Mouse (Mus musculus) 3T3-L1 (cell line): ENCODE data around the gene Fam213b.

ENCODE experiments used
- DNase-seq: peaks from one replicate; pipeline ENCODE4 v3.0.0-alpha.2; 2015; ENCODE audit warnings: low read depth, low spot score

The Fam213b gene

DNA sequence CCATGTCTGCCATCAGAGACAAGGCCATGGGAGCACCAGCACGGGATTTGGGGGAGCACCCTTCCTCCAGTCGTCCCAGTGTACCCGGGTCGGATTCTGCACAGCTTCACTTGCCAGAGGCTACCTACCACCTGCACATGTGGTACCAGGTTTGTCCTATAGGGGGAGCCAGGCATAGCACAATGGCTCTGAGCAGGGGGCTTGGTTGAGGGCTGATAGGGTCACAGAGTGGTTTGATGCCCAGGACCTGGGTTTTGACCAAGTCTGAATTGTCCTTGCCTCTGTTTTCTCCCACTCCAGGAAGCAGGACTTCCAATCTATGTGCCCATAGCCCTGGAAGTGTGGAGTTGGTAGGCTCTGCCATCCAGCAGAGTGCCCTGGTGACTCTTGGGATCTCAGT is 26.5 kb upstream of the Fam213b start:
- no peak for DNase-seq

- no peak for DNase-seq
Measured at GRCm38 (mm10) chr4:154922931-154923330, 24.0 kb upstream of the Fam213b start.

DNA sequence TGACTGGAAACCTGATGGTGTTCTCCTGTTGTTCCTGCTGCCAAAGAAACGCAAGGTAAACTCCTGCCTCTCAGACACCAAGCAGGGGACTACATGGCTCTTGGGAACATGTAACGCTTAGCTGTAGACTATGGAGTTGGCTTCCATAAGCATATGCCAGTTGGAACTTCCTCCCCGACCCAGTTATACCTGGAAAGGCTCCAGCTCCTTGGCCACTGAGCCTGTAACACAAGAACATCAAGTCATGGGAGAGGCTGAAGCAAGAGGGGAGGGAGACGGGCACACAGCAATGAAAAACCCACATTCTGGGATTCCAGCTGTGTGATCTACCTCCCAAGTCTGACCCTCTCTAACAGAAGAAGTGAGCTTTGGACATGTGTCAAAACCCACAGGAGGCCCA is 23.4 kb upstream of the Fam213b start:
- DNase-seq: no peak

GRCm38 (mm10) chr4:154916662-154917061 is 17.7 kb upstream of the Fam213b start:
- DNase-seq: no peak

DNA sequence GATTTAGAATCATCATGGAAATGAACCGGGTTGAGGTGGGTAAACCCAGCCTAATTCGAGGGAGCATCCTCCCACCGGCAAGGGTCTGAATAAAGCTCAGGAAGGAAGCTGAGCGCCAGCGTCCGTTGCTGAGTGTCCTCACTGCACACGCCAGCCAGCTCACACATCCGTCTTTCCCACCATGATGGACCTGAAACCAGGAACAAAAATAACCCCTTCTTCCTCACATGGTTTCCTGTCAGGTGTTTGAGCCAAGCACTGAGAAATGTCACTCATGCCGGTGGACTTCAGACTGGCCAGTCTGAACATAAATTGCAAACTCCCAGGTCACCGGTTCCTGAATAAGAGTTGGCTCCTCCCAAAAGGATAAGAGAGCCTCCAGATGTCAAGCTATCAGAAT is 16.4 kb upstream of the Fam213b start:
- no peak for DNase-seq

DNA sequence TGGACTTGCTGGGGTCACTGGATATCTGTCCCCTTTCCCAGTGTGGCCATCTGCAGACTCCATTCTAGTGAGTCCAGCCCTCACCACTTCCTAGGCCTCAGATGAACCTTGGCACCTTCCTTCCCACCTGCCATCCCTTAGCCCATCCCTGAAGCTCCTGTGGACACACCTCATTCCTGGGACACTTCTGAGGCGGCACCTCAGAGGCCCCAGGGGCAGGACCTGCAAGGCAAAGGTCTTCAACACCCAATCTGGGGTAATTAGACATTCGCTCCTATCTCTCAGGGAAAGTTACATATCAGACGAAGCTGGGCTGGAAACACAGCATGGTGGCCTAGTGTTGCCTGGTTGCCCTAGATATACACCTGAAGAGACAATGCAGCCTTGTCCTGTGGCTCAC is 15.8 kb upstream of the Fam213b start:
- no peak for DNase-seq

- no peak for DNase-seq
Measured at GRCm38 (mm10) chr4:154914252-154914651, 15.3 kb upstream of the Fam213b start.

GRCm38 (mm10) chr4:154913845-154914244 is 14.9 kb upstream of the Fam213b start:
- DNase-seq: no peak

- DNase-seq: no peak
Measured at GRCm38 (mm10) chr4:154911644-154912043, 12.7 kb upstream of the Fam213b start.

- no peak for DNase-seq
Measured at GRCm38 (mm10) chr4:154910606-154911522, 11.9 kb upstream of the Fam213b start.

DNA sequence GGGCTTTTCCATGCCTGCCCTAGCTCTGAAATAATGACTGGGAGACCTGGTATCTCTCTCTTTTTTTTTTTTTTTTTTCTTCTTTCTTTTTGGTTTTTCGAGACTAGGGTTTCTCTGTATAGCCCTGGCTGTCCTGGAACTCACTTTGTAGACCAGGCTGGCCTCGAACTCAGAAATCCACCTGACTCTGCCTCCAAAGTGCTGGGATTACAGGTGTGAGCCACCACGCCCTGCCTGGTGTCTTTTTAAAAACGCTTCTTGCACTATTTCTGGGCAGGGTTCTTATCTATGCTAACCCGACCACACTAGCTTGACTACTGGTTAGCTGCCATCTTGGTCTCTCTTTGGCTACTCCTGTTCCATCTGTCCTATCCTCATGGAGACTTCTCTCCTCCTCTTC is 9.6 kb upstream of the Fam213b start:
- no peak for DNase-seq

DNA sequence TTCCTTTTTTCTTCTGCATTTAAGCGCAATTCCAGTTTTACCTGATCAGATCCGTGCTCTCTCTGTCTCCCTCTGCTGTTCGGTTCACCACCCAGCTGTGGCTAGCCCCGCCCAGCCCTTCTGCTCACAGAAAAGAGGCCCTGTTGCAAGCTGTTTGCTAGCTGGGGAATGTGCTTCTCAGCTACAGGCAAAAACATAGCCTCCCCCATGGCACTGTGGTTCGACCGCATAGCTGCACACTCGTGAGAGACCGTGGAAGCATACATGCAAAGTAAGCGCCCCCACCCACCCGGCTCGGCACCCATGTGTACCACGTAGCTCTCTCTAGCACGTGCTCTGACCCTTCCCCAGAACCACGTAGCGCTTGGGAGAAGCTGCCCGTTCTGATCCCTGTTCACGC is 8.9 kb upstream of the Fam213b start:
- DNase-seq: peak; percentile 77

GRCm38 (mm10) chr4:154904185-154905071 is 5.5 kb upstream of the Fam213b start:
- peak; percentile 82 for DNase-seq

GRCm38 (mm10) chr4:154902371-154902770 is 3.4 kb upstream of the Fam213b start:
- DNase-seq: no peak

GRCm38 (mm10) chr4:154897676-154898465 is 1.1 kb downstream of the Fam213b start:
- no peak for DNase-seq

DNA sequence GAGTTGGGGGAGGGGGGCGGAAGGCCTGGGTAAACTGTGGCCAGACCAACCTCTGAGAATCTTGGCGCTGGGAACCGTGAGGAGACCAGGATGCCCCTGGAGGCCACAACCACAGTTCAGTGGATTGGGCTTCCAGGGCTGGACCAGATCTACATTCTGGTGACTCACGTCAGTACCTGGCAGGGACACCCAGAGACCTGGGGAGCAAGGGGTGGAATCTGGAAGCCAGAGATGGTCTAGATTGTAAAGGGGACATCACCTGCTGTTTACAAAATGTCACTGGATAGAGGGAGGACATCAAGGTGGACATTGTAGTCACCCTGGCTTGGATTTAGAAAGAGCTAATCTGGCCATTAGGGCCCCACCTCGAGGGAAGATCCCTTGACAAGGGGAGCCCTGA is 3.4 kb downstream of the Fam213b start:
- DNase-seq: no peak

DNA sequence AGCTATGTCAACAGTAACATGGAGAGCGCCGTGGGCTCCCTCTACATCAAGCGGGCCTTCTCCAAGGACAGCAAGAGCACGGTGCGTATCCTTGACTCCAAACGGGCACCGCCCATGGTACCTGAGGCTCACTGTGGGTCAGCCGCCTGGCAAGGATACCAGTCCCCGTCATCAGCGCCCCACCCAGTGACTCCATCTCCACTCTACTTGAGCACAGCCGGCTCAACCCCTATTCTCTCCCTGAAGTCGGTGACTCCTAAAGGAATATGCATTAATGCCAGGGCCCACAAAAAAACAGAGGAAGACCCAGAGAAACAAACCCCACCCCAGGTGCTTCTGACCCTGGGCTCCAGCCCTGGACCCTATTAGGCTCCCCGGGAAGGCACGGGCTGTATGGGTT is 8.0 kb downstream of the Fam213b start:
- DNase-seq: no peak

DNA sequence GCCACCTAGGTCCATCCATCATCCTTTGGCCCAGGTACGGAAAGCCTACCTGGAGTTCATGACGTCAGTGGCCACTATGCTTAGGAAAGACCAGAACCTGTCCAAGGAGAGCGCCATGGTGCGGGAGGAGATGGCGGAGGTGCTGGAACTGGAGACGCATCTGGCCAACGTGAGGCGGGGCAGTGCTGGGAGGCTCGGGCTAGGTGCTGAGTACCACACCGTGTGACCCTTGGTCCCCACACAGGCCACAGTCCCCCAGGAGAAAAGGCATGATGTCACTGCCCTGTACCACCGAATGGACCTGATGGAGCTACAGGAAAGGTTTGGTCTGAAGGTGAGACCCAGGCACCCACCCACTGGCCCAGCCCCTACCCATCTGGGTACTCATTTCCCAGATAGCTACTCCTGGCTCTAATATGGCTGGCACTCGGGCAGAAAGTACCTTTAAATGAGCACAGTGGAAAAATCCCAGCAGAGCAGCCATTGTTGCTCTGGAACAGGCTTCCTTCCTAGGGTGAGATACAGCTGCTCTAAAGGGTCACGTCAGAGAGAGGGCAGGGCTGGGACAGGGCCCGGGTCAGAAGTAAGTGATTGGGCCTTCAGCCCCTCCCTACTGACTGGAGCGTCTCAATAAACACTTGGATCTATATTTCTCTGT is 11.2 kb downstream of the Fam213b start:
- no peak for DNase-seq

DNA sequence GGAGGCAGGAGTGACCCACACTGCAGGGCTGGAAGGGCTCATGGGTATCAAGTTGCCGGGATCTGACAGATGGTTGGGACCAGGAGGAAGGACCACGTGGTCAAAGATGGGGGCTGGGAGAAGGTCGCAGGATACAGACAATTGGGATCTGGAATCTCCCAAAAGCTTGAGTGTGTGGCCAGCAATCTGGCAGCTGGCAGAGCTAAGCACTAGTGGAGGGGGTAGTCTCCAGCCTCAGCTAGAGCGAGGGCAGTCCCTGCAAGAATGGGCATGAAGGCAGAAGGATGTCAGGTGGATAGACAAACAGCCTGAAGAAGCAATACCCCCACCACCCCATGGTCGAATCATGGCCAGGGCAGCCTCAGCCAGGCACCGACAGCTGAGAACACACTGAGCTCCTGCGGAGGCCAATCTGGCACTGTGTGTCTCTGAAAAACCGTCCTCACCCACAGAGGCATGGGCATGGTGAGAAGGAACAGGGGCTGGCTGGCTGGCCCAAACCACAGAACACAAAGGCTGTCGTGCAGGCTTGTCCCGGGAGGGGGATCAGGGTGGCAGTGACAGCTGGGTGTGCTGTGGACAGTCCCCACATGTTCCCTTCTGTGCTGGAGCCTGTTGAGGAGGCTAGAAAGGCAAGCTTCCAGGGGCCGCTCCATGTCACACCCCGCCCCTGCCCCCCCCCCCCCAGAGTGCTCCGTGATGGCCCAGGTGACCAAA is 11.9 kb downstream of the Fam213b start:
- DNase-seq: no peak

GRCm38 (mm10) chr4:154885416-154885815 is 13.5 kb downstream of the Fam213b start:
- no peak for DNase-seq
